Mouse (Mus musculus): ENCODE measurements around the gene Atxn1. TPM values are rescaled to one million over a fixed set of nuclear protein-coding genes. Genes with fewer than 3 reads are reported as not detected.

Atxn1 gene
- polyA plus RNA-seq (2015; fragmentation: Nextera tagmentation; extraction: Ambion mirVana): 8.1 and 8.4 TPM in 2 replicates

GRCm38 (mm10) chr13:45964853-45965593, at the start of gene Atxn1:
TSS of gene Atxn1 (minus strand) at chr13:45965008.
- H3K9me3 ChIP-seq (replicated peaks): no peaks in the 10 kb centered on the region
- peak; percentile 83 for ATAC-seq (replicated peaks; ENCODE audit: insufficient number of reproducible peaks, insufficient read depth, low FRiP score, low read depth)
- H3K9ac ChIP-seq: peak within 1 kb of the TSS; percentile 94
- WGBS: under 1% methylated on average over 50 of the region's 53 CpGs
- peak within 1 kb of the TSS; percentile 90 for H3K4me2 ChIP-seq
- H3K27me3 ChIP-seq: no peaks in the 10 kb centered on the region
- H3K4me3 ChIP-seq: peak within 1 kb of the TSS; percentile 96
- peak within 1 kb of the TSS; percentile 98 for H3K27ac ChIP-seq
- peaks cover 36% of the 10 kb centered on the region for H3K4me1 ChIP-seq (replicated peaks)
- H3K36me3 ChIP-seq: no peaks in the 10 kb centered on the region

- 19% methylated on average over 9 of the region's 9 CpGs for WGBS
- Histone ChIP-seq H3K9me3 (replicated peaks) (no peaks in the 10 kb centered on the region), H3K36me3 (no peaks in the 10 kb centered on the region), H3K4me3 (no peak overlapping the region), H3K4me1 (replicated peaks) (peaks cover 14% of the 10 kb centered on the region), H3K27ac (no peak overlapping the region), H3K4me2 (no peak overlapping the region), H3K9ac (no peak overlapping the region), H3K27me3 (0 out of 2 replicates have a peak, but pooled peaks cover 2% of the 10 kb centered on the region)
- no peak; the same call in 1 of the 2 replicates for ATAC-seq (replicated peaks; ENCODE audit: insufficient number of reproducible peaks, insufficient read depth, low FRiP score, low read depth)
These were observed 46.4 kb upstream of the Atxn1 start for GRCm38 (mm10) chr13:46011232-46011631.

- no peak overlapping the region for H3K4me2 ChIP-seq
- H3K9me3 ChIP-seq (replicated peaks): no peaks in the 10 kb centered on the region
- H3K4me3 ChIP-seq: no peak overlapping the region
- H3K4me1 ChIP-seq (replicated peaks): peaks cover 21% of the 10 kb centered on the region
- H3K27me3 ChIP-seq: 0 out of 2 replicates have a peak, but pooled peaks cover 2% of the 10 kb centered on the region
- H3K27ac ChIP-seq: no peak overlapping the region
- WGBS: 74% methylated on average over 12 of the region's 12 CpGs
- ATAC-seq (replicated peaks; ENCODE audit: insufficient number of reproducible peaks, insufficient read depth, low FRiP score, low read depth): no peak
- no peaks in the 10 kb centered on the region for H3K36me3 ChIP-seq
- H3K9ac ChIP-seq: no peak overlapping the region
These were observed 45.3 kb upstream of the Atxn1 start for GRCm38 (mm10) chr13:46010075-46010474.

- Histone ChIP-seq H3K9me3 (replicated peaks) (no peaks in the 10 kb centered on the region), H3K4me3 (peak overlapping the region; percentile 22), H3K4me1 (replicated peaks) (peaks cover 21% of the 10 kb centered on the region), H3K27me3 (0 out of 2 replicates have a peak, but pooled peaks cover 2% of the 10 kb centered on the region), H3K36me3 (no peaks in the 10 kb centered on the region), H3K27ac (no peak overlapping the region), H3K9ac (0 out of 2 replicates have a peak overlapping the region, but pooled peaks have one; percentile 2), H3K4me2 (peak overlapping the region; percentile 57)
- no peak for ATAC-seq (replicated peaks; ENCODE audit: insufficient number of reproducible peaks, insufficient read depth, low FRiP score, low read depth)
- WGBS: 15% methylated on average over 30 of the region's 30 CpGs
These were observed 44.2 kb upstream of the Atxn1 start for GRCm38 (mm10) chr13:46008831-46009666.

- 0 out of 2 replicates have a peak, but pooled peaks cover 2% of the 10 kb centered on the region for H3K27me3 ChIP-seq
- no peaks in the 10 kb centered on the region for H3K9me3 ChIP-seq (replicated peaks)
- H3K36me3 ChIP-seq: no peaks in the 10 kb centered on the region
- no peak overlapping the region for H3K4me3 ChIP-seq
- 0 out of 2 replicates have a peak overlapping the region, but pooled peaks have one; percentile 7 for H3K4me2 ChIP-seq
- WGBS: 11% methylated on average over 4 of the region's 4 CpGs
- peaks cover 21% of the 10 kb centered on the region for H3K4me1 ChIP-seq (replicated peaks)
- peak overlapping the region; percentile 56 for H3K27ac ChIP-seq
- no peak overlapping the region for H3K9ac ChIP-seq
- peak; percentile 81 for ATAC-seq (replicated peaks; ENCODE audit: insufficient number of reproducible peaks, insufficient read depth, low FRiP score, low read depth)
These were observed 41.6 kb upstream of the Atxn1 start for GRCm38 (mm10) chr13:46006211-46007102.

GRCm38 (mm10) chr13:46005656-46006055, 40.8 kb upstream of the Atxn1 start:
- H3K4me1 ChIP-seq (replicated peaks): peaks cover 21% of the 10 kb centered on the region
- 0 out of 2 replicates have a peak overlapping the region, but pooled peaks have one; percentile 7 for H3K4me2 ChIP-seq
- H3K27ac ChIP-seq: peak overlapping the region; percentile 56
- H3K9ac ChIP-seq: no peak overlapping the region
- WGBS: 42% methylated on average over 7 of the region's 7 CpGs
- H3K27me3 ChIP-seq: 0 out of 2 replicates have a peak, but pooled peaks cover 2% of the 10 kb centered on the region
- ATAC-seq (replicated peaks; ENCODE audit: insufficient number of reproducible peaks, insufficient read depth, low FRiP score, low read depth): no peak
- H3K36me3 ChIP-seq: no peaks in the 10 kb centered on the region
- no peaks in the 10 kb centered on the region for H3K9me3 ChIP-seq (replicated peaks)
- H3K4me3 ChIP-seq: no peak overlapping the region

GRCm38 (mm10) chr13:46001356-46001755, 36.5 kb upstream of the Atxn1 start:
- H3K4me2 ChIP-seq: no peak overlapping the region
- no peak overlapping the region for H3K4me3 ChIP-seq
- no peaks in the 10 kb centered on the region for H3K9me3 ChIP-seq (replicated peaks)
- H3K36me3 ChIP-seq: no peaks in the 10 kb centered on the region
- no peak overlapping the region for H3K9ac ChIP-seq
- no peak for ATAC-seq (replicated peaks; ENCODE audit: insufficient number of reproducible peaks, insufficient read depth, low FRiP score, low read depth)
- H3K27me3 ChIP-seq: no peaks in the 10 kb centered on the region
- H3K27ac ChIP-seq: no peak overlapping the region
- 80% methylated on average over 5 of the region's 5 CpGs for WGBS
- H3K4me1 ChIP-seq (replicated peaks): peaks cover 9% of the 10 kb centered on the region

- Histone ChIP-seq H3K27me3 (no peaks in the 10 kb centered on the region), H3K9ac (no peak overlapping the region), H3K4me3 (no peak overlapping the region), H3K4me1 (replicated peaks) (no peaks in the 10 kb centered on the region), H3K36me3 (no peaks in the 10 kb centered on the region), H3K27ac (no peak overlapping the region), H3K4me2 (no peak overlapping the region), H3K9me3 (replicated peaks) (no peaks in the 10 kb centered on the region)
- 80% methylated on average over 9 of the region's 9 CpGs for WGBS
- no peak for ATAC-seq (replicated peaks; ENCODE audit: insufficient number of reproducible peaks, insufficient read depth, low FRiP score, low read depth)
These were observed 28.1 kb upstream of the Atxn1 start for GRCm38 (mm10) chr13:45992953-45993352.

- H3K4me3 ChIP-seq: no peak overlapping the region
- H3K4me1 ChIP-seq (replicated peaks): no peaks in the 10 kb centered on the region
- H3K36me3 ChIP-seq: no peaks in the 10 kb centered on the region
- ATAC-seq (replicated peaks; ENCODE audit: insufficient number of reproducible peaks, insufficient read depth, low FRiP score, low read depth): 0 out of 2 replicates have a peak, but pooled peaks have one; percentile 43
- H3K27me3 ChIP-seq: no peaks in the 10 kb centered on the region
- H3K27ac ChIP-seq: no peak overlapping the region
- H3K9ac ChIP-seq: no peak overlapping the region
- no peak overlapping the region for H3K4me2 ChIP-seq
- no peaks in the 10 kb centered on the region for H3K9me3 ChIP-seq (replicated peaks)
- 46% methylated on average over 5 of the region's 5 CpGs for WGBS
These were observed 25.7 kb upstream of the Atxn1 start for GRCm38 (mm10) chr13:45990486-45990885.

- Histone ChIP-seq H3K27me3 (no peaks in the 10 kb centered on the region), H3K27ac (no peak overlapping the region), H3K4me1 (replicated peaks) (no peaks in the 10 kb centered on the region), H3K4me3 (no peak overlapping the region), H3K9me3 (replicated peaks) (no peaks in the 10 kb centered on the region), H3K9ac (no peak overlapping the region), H3K4me2 (no peak overlapping the region), H3K36me3 (no peaks in the 10 kb centered on the region)
- no peak for ATAC-seq (replicated peaks; ENCODE audit: insufficient number of reproducible peaks, insufficient read depth, low FRiP score, low read depth)
- WGBS: 70% methylated on average over 5 of the region's 5 CpGs
These were observed 14.4 kb upstream of the Atxn1 start for GRCm38 (mm10) chr13:45979246-45979645.
